Mouse (Mus musculus) liver, adult 2 months (tissue): ENCODE measurements at regions not wholly inside any gene's neighbourhood (a gene's known extent, or its start where the extent isn't known, plus 50 kb on each side); places are given as distances from the start of the nearest gene placed in this dataset.

Experiments used
- DNase-seq: peaks from one replicate; pipeline ENCODE4 v3.0.0-alpha.2; 2011; ENCODE audit warnings: low read depth, low spot score; ENCODE audit errors: extremely low read depth
- H3K27ac ChIP-seq: fragments of 200-500 bp; replicated peaks from 2 replicates; pipeline ENCODE4 v1.5.1; 2012; ENCODE audit warnings: low read depth, mild to moderate bottlenecking, control low read depth, inconsistent platforms, low read length; ENCODE audit not compliant: insufficient read depth
- H3K27me3 ChIP-seq: fragments of 200-500 bp; 2 replicates; pipeline ENCODE4 v1.6.1; 2012; ENCODE audit warnings: mild to moderate bottlenecking, moderate library complexity, low read length, inconsistent platforms; ENCODE audit not compliant: control insufficient read depth, insufficient read depth
- H3K36me3 ChIP-seq: fragments of 200-500 bp; 2 replicates; pipeline ENCODE4 v1.6.1; 2012; ENCODE audit warnings: low read length, inconsistent platforms; ENCODE audit not compliant: control insufficient read depth, insufficient read depth
- H3K4me1 ChIP-seq: fragments of 200-500 bp; 2 replicates; pipeline ENCODE4 v1.6.1; 2011; ENCODE audit warnings: low read length; ENCODE audit not compliant: control insufficient read depth, insufficient read depth
- H3K4me3 ChIP-seq: fragments of 200-500 bp; 2 replicates; pipeline ENCODE4 v1.5.1; 2011; ENCODE audit warnings: low read depth, mild to moderate bottlenecking, control low read depth, low read length, moderate library complexity; ENCODE audit not compliant: insufficient read depth
- H3K79me2 ChIP-seq: fragments of 200-500 bp; 2 replicates; pipeline ENCODE4 v1.6.1; 2012; ENCODE audit warnings: inconsistent platforms, mild to moderate bottlenecking, low read length, moderate library complexity; ENCODE audit not compliant: control insufficient read depth, insufficient read depth
- H3K9ac ChIP-seq: fragments of 200-500 bp; 2 replicates; pipeline ENCODE4 v1.6.1; 2012; ENCODE audit warnings: low read depth, mild to moderate bottlenecking, control low read depth, inconsistent platforms, low read length
- CTCF ChIP-seq: fragments of 200-500 bp; IDR thresholded peaks from 2 replicates; pipeline ENCODE4 v1.5.1; 2011; ENCODE audit warnings: low read depth, low read length, control low read depth
- POLR2A ChIP-seq: fragments of 200-500 bp; IDR thresholded peaks from 2 replicates; pipeline ENCODE4 v1.6.1; 2011; ENCODE audit warnings: low read length, control low read depth; ENCODE audit not compliant: insufficient read depth; ENCODE audit errors: extremely low read depth
- WGBS: fragments of 180-500 bp; shearing (Covaris S2); methylation state at CpG from one replicate; pipeline ENCODE4 v1.1.7; 2018; 5-methylcytosine and 5-hydroxymethylcytosine counted together

- Histone ChIP-seq H3K27ac (no peak overlapping the region), H3K9ac (no peak overlapping the region), H3K4me1 (no peaks in the 10 kb centered on the region), H3K27me3 (no peaks in the 10 kb centered on the region), H3K4me3 (no peak overlapping the region), H3K79me2 (no peaks in the 10 kb centered on the region), H3K36me3 (no peaks in the 10 kb centered on the region)
- DNase-seq, result no peak
- WGBS, result 61% methylated on average over 1 of the region's 1 CpGs
- TF ChIP-seq CTCF (no peak), POLR2A (no peak)
Observed at GRCm38 (mm10) chr16:27926361-27926651, 537.6 kb downstream of the Ccdc50 start.

DNA sequence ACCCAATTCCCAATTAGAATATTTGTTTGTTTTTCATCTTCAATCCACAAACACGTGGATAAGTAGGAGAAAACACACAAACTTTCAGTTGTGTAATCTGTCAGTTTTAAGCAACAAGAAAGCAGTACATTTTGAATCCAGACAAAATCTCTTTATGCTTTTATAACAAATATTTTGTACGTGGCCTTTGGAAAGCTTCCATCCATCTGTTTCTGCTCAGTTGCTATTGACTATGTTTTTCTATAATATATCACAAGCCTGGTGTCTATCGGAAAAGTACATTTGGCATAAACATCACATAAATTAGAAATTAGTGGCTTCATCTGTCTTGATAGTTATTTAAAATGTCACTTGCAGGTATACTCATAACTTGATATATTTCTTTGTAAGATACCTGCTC lies 560.6 kb downstream of the Ccdc50 start:
- H3K27ac ChIP-seq, result no peak overlapping the region
- TF ChIP-seq POLR2A (no peak), CTCF (no peak)
- 66% methylated on average over 3 of the region's 3 CpGs for WGBS
- H3K27me3 ChIP-seq, result no peaks in the 10 kb centered on the region
- H3K36me3 ChIP-seq, result no peaks in the 10 kb centered on the region
- DNase-seq, result no peak
- no peak overlapping the region for H3K9ac ChIP-seq
- H3K79me2 ChIP-seq, result no peaks in the 10 kb centered on the region
- no peaks in the 10 kb centered on the region for H3K4me1 ChIP-seq
- no peak overlapping the region for H3K4me3 ChIP-seq

GRCm38 (mm10) chr16:27949811-27950210 lies 561.1 kb downstream of the Ccdc50 start:
- TF ChIP-seq CTCF (no peak), POLR2A (no peak)
- Histone ChIP-seq H3K79me2 (no peaks in the 10 kb centered on the region), H3K9ac (no peak overlapping the region), H3K36me3 (no peaks in the 10 kb centered on the region), H3K4me3 (no peak overlapping the region), H3K4me1 (no peaks in the 10 kb centered on the region), H3K27me3 (no peaks in the 10 kb centered on the region), H3K27ac (no peak overlapping the region)
- DNase-seq, result no peak
- WGBS, result 27% methylated on average over 3 of the region's 3 CpGs

- 71% methylated on average over 2 of the region's 2 CpGs for WGBS
- Histone ChIP-seq H3K79me2 (no peaks in the 10 kb centered on the region), H3K4me3 (no peak overlapping the region), H3K27me3 (no peaks in the 10 kb centered on the region), H3K4me1 (no peaks in the 10 kb centered on the region), H3K27ac (no peak overlapping the region), H3K36me3 (no peaks in the 10 kb centered on the region), H3K9ac (no peak overlapping the region)
- TF ChIP-seq POLR2A (no peak), CTCF (no peak)
- DNase-seq, result no peak
Observed at GRCm38 (mm10) chr16:27962811-27963210, 574.1 kb downstream of the Ccdc50 start.

- 72% methylated on average over 4 of the region's 4 CpGs for WGBS
- no peak overlapping the region for H3K9ac ChIP-seq
- no peak overlapping the region for H3K4me3 ChIP-seq
- H3K79me2 ChIP-seq, result no peaks in the 10 kb centered on the region
- H3K27me3 ChIP-seq, result no peaks in the 10 kb centered on the region
- H3K27ac ChIP-seq, result no peak overlapping the region
- no peaks in the 10 kb centered on the region for H3K4me1 ChIP-seq
- H3K36me3 ChIP-seq, result no peaks in the 10 kb centered on the region
- no peak for DNase-seq
- no peak for TF ChIP-seq POLR2A
- no peak for TF ChIP-seq CTCF
Observed at GRCm38 (mm10) chr16:27978730-27979440, 590.2 kb downstream of the Ccdc50 start.

DNA sequence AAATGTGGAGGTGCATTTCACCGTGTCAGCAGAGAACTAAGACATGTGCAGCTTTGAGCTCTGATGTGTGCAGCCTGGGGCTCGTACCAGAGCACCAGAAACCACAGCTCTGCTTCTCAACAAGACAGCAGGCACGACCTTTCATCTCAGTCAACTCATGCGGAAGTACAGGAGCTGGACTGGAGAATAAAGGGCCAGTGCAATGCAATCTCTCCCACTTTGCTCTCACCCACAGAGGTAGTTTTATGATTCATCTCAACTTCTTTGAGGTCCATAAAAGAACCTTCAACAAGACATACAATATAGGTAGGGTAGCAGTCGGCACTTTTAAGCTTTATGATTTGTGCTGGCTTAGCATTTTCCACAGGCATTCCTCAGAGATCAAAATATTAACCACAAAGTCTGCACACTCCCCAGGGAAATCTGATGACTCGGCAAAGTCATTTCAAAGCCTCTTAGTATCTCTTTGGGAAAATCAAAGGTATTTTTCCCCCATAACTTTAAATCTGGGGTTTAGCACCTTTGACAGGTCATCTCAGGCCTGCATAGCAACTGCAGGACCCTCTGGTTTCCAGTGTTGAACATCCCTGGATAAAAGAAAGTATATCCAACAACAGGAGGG lies 626.7 kb downstream of the Ccdc50 start:
- no peak for DNase-seq
- H3K4me1 ChIP-seq, result no peaks in the 10 kb centered on the region
- H3K27ac ChIP-seq, result no peak overlapping the region
- no peak overlapping the region for H3K9ac ChIP-seq
- no peaks in the 10 kb centered on the region for H3K79me2 ChIP-seq
- no peaks in the 10 kb centered on the region for H3K36me3 ChIP-seq
- no peak overlapping the region for H3K4me3 ChIP-seq
- 70% methylated on average over 6 of the region's 6 CpGs for WGBS
- no peaks in the 10 kb centered on the region for H3K27me3 ChIP-seq
- TF ChIP-seq CTCF, result no peak
- no peak for TF ChIP-seq POLR2A
